ENCODE assay signal across 9 mouse cellular contexts in genomic region chr4:88938712-88939032, GRCm38 (mm10). TPM values are rescaled to one million over a fixed set of nuclear protein-coding genes. Genes with fewer than 3 reads are reported as not detected.
A peak's percentile ranks its signal among the peaks of the same experiment; 100 is the strongest.
DNase-seq lines count a peak whose midpoint lies in the region; ATAC-seq and TF ChIP-seq lines count a peak whose summit lies in the region.
"Had no signal": no experiment of that assay in that cellular context is flagged by ENCODE, and none has a peak within 500 bp of the region (broad histone marks: within the 10 kb centered on the region; RNA-seq: fewer than 3 reads in every experiment).

No protein-coding gene starts in this region.

- no peak for ATAC-seq in megakaryocyte, adult 5-6 weeks (ENCODE audit: poor library complexity, severe bottlenecking)

- no peaks in the 10 kb centered on the region for H3K9me3 ChIP-seq in megakaryocyte, embryonic 14.5 days
- H3K9me3 ChIP-seq in limb, embryonic 10.5 days (replicated peaks), result no peaks in the 10 kb centered on the region

- peak overlapping the region; percentile 66; the same call in 1 of the 2 replicates for H3K27ac ChIP-seq in limb, embryonic 10.5 days
- H3K27ac ChIP-seq in small intestine, adult 2 months (ENCODE audit: insufficient read depth, low read depth, low read length), result 0 out of 2 replicates have a peak overlapping the region, but pooled peaks have one; percentile 20

- DNase-seq in cerebellum, adult 9-10 months, result peak; percentile 31
- DNase-seq in cerebellum, postnatal 10 days, result no peak
- DNase-seq in limb, embryonic 10.5 days (ENCODE audit: low spot score), result no peak
- DNase-seq in adrenal gland, postnatal 25 days, result no peak
- DNase-seq in spleen, adult 12 weeks (ENCODE audit: low spot score), result no peak

- H3K4me1 ChIP-seq in megakaryocyte, embryonic 14.5 days, result peaks cover 18% of the 10 kb centered on the region
- peaks cover 15% of the 10 kb centered on the region for H3K4me1 ChIP-seq in limb, embryonic 10.5 days
- no peaks in the 10 kb centered on the region for H3K4me1 ChIP-seq in small intestine, adult 2 months (ENCODE audit: control insufficient read depth, insufficient read depth, insufficient read length, low read length)

- peaks cover 4% of the 10 kb centered on the region for H3K36me3 ChIP-seq in megakaryocyte, embryonic 14.5 days (replicated peaks; ENCODE audit: low read length)
- H3K36me3 ChIP-seq in limb, embryonic 10.5 days, result no peaks in the 10 kb centered on the region
- no peaks in the 10 kb centered on the region for H3K36me3 ChIP-seq in small intestine, adult 2 months (ENCODE audit: control insufficient read depth, insufficient read depth, low read length)

- no peak for TF ChIP-seq POLR2A in small intestine, adult 2 months (IDR thresholded peaks at IDR 0.05; ENCODE audit: low read depth, low read length)

- TF ChIP-seq CTCF in small intestine, adult 2 months (IDR thresholded peaks at IDR 0.05; ENCODE audit: extremely low read depth, insufficient read length, insufficient replicate concordance, low read depth, low read length), result no peak

- 6% methylated on average over 11 of the region's 11 CpGs for WGBS in limb, embryonic 10.5 days
- 11% methylated on average over 11 of the region's 11 CpGs for WGBS in small intestine, adult 2 months

- no peaks in the 10 kb centered on the region for H3K27me3 ChIP-seq in megakaryocyte, embryonic 14.5 days (replicated peaks)
- peaks cover 66% of the 10 kb centered on the region for H3K27me3 ChIP-seq in limb, embryonic 10.5 days (ENCODE audit: low read depth, poor library complexity, severe bottlenecking)
- 0 out of 2 replicates have a peak, but pooled peaks cover 2% of the 10 kb centered on the region for H3K27me3 ChIP-seq in small intestine, adult 2 months (ENCODE audit: control insufficient read depth, insufficient read depth, low read length)

- peak overlapping the region; percentile 98 for H3K4me3 ChIP-seq in megakaryocyte, embryonic 14.5 days (replicated peaks)
- H3K4me3 ChIP-seq in limb, embryonic 10.5 days, result peak overlapping the region; percentile 72
- peak overlapping the region; percentile 96 for H3K4me3 ChIP-seq in small intestine, adult 2 months (ENCODE audit: low read depth, low read length)

RNA-seq across cellular contexts. Expression of gene Ifne, which starts 58.7 kb away (rescaled TPM):
- not detected in 2 replicates for polyA plus RNA-seq in megakaryocyte, embryonic 14.5 days (2012; ENCODE audit: insufficient read depth, low replicate concordance)
- not detected in 2 replicates for total RNA-seq in megakaryocyte, adult 5-6 weeks (2015)
- total RNA-seq in megakaryocyte, adult 5-6 weeks (2017), result not detected in 2 replicates
- not detected in 2 replicates for polyA plus RNA-seq in limb, embryonic 10.5 days (2016; fragmentation: Nextera tagmentation; extraction: Ambion mirVana)
- 0.42 TPM in 1 of 2 replicates, not detected in the other for polyA plus RNA-seq in small intestine, adult 2 months (2012; rRNA removed)
- total RNA-seq in adrenal gland, postnatal 25 days (2021), result not detected in 2 replicates
- polyA plus RNA-seq: frontal cortex, adult 2 months had no signal
